Mouse (Mus musculus): Measurements from ENCODE around the gene Rnf141. TPM values are rescaled to one million over a fixed set of nuclear protein-coding genes. Genes with fewer than 3 reads are reported as not detected.

The Rnf141 gene
- total RNA-seq, 2 experiments from 2014 or later: 52.1 to 56.5 TPM

- no peak for DNase-seq (ENCODE audit: low spot score in 2 of 2)
These were observed 9.7 kb downstream of the Rnf141 start for GRCm38 (mm10) chr7:110834522-110834921.

- DNase-seq (ENCODE audit: low spot score in 2 of 2): no peak
These were observed 10.2 kb downstream of the Rnf141 start for GRCm38 (mm10) chr7:110834018-110834417.

GRCm38 (mm10) chr7:110833024-110833423, 11.2 kb downstream of the Rnf141 start:
- no peak for DNase-seq (ENCODE audit: low spot score in 2 of 2)

- no peak for DNase-seq (ENCODE audit: low spot score in 2 of 2)
These were observed 20.0 kb downstream of the Rnf141 start for GRCm38 (mm10) chr7:110823995-110824953.

GRCm38 (mm10) chr7:110823593-110823992, 20.7 kb downstream of the Rnf141 start:
- DNase-seq (ENCODE audit: low spot score in 2 of 2): no peak

- DNase-seq (ENCODE audit: low spot score in 2 of 2): no peak
These were observed 21.2 kb downstream of the Rnf141 start for GRCm38 (mm10) chr7:110823076-110823475.

- no peak for DNase-seq (ENCODE audit: low spot score in 2 of 2)
These were observed 22.2 kb downstream of the Rnf141 start for GRCm38 (mm10) chr7:110822055-110822454.

- DNase-seq (ENCODE audit: low spot score in 2 of 2): no peak
These were observed 22.6 kb downstream of the Rnf141 start for GRCm38 (mm10) chr7:110821653-110822052.

- DNase-seq (ENCODE audit: low spot score in 2 of 2): no peak
These were observed 23.2 kb downstream of the Rnf141 start for GRCm38 (mm10) chr7:110821068-110821467.

- no peak for DNase-seq (ENCODE audit: low spot score in 2 of 2)
These were observed 25.4 kb downstream of the Rnf141 start for GRCm38 (mm10) chr7:110818787-110819350.

GRCm38 (mm10) chr7:110818206-110818605, 26.1 kb downstream of the Rnf141 start:
- DNase-seq (ENCODE audit: low spot score in 2 of 2): no peak

GRCm38 (mm10) chr7:110816037-110816436, 28.2 kb downstream of the Rnf141 start:
- DNase-seq (ENCODE audit: low spot score in 2 of 2): no peak

- no peak for DNase-seq (ENCODE audit: low spot score in 2 of 2)
These were observed 30.3 kb downstream of the Rnf141 start for GRCm38 (mm10) chr7:110813983-110814382.

GRCm38 (mm10) chr7:110811529-110811928, 32.7 kb downstream of the Rnf141 start:
- no peak for DNase-seq (ENCODE audit: low spot score in 2 of 2)

GRCm38 (mm10) chr7:110810995-110811394, 33.3 kb downstream of the Rnf141 start:
- no peak for DNase-seq (ENCODE audit: low spot score in 2 of 2)

- DNase-seq (ENCODE audit: low spot score in 2 of 2): no peak
These were observed 34.4 kb downstream of the Rnf141 start for GRCm38 (mm10) chr7:110809585-110810557.

- no peak for DNase-seq (ENCODE audit: low spot score in 2 of 2)
These were observed 35.3 kb downstream of the Rnf141 start for GRCm38 (mm10) chr7:110808962-110809361.

GRCm38 (mm10) chr7:110807460-110808030, 36.7 kb downstream of the Rnf141 start:
- no peak for DNase-seq (ENCODE audit: low spot score in 2 of 2)

- DNase-seq (ENCODE audit: low spot score in 2 of 2): no peak
These were observed 40.0 kb downstream of the Rnf141 start for GRCm38 (mm10) chr7:110804266-110804665.

GRCm38 (mm10) chr7:110803131-110803530, 41.1 kb downstream of the Rnf141 start:
- DNase-seq (ENCODE audit: low spot score in 2 of 2): no peak

- peak in 1 of 2 experiments; percentile 62 for DNase-seq (ENCODE audit: low spot score in 2 of 2)
These were observed 43.2 kb downstream of the Rnf141 start for GRCm38 (mm10) chr7:110801028-110801427.

Measured in adrenal gland, postnatal 4 days (tissue).